Mouse (Mus musculus): Measurements from ENCODE around the gene Satb2.

Gene Satb2

DNA sequence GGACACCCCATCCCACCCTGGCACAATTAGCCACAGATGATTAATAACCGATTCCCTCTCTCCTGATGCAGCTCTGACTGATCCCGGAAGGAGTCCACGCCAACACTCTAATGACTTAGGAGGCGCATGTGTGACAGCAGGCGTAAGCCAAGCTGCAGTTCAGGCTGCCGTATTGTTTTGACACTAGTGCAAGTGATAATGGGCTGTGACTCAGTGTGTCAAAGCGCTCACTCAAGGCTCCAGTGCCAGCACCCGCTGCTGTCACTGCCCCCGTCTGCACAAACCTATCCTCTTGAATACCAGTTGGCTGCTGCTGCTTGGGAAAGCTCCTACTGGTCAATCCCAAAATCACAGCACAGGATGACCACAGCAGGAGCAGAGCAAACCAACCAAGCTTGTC is 49.7 kb downstream of the Satb2 start:
- no peak for DNase-seq

DNA sequence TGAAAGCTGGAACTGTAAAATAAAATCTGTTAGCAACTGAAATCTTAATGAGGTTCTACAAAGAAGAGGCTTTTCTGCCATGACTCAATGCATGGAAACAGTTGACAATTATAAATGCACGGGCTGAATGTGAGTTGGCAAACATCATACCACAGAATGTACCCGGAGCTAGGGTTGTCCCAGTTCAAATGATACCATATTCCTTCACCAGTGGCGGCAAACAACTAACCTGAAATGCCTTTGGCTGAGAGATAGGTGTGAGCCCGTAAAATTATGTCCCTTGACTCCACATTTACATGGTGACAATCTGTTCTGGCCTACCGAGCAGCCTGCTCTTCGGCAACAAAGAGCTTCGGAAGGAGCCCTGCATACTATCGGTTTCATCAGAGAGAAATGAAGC is 58.0 kb downstream of the Satb2 start:
- DNase-seq = no peak

DNA sequence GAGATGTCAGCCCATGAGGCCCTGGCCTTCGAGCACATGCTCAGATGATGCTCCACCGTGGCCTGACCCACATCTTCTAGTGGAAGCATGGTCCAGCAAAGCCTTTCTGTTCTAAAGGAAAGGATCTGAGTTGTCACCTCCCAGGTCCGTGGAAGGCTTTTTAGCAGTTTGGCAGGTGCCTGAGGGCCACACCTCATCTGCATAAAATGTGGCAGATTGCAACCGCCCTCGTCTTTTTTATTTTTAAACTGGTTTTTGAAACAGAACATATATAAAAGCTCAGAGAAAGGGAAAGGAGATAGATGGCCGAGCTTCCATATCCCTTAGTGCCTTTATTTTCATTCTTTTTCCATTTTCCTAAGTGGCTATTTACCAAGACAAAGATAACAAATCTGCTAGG is 64.2 kb downstream of the Satb2 start:
- no peak for DNase-seq

DNA sequence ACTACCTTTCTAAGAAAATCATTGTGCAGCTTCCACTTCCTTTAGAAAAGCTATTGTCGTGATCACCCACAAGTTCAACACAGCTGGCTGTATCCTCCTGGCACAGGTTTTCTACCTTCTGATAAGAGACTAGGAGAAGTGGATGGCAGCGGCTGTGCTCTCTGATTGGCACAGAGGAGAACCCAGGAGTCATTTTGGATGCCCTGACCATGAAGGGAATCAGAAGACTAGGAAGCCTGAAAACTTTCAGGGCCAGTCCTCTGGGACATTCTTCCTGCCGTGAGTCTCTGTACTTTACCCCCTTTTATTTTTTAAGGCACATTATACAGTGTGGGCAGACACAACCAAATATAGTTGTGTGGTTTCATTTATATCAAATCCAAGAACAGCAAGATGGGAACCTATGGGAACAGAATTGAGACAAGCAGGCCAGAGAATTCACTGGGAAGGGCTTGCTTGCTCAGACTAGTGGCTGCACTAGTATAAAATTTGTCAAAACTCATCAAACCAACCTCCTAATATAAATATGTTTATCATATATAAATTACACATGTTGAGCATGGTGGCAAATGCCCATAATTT is 77.7 kb downstream of the Satb2 start:
- no peak for DNase-seq

DNA sequence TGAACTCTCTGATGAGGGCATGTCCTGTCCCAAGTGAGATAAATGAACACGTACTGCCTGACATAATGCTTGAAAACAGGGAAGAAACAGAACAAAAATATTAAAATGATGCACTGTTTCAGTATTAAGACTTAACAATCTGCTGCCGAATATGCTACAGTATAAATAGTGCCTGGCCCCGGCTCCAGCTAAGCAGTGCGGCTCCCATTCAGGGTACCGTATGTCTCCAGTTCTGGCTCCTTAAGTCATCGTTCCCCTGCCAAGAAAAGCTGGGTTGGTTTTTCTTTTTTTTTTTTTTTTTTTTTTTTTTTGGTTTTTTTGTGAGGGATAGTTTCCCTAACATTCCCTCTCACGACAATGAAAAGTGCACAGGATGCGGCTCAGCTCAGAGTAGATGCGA is 78.3 kb downstream of the Satb2 start:
- DNase-seq = no peak

DNA sequence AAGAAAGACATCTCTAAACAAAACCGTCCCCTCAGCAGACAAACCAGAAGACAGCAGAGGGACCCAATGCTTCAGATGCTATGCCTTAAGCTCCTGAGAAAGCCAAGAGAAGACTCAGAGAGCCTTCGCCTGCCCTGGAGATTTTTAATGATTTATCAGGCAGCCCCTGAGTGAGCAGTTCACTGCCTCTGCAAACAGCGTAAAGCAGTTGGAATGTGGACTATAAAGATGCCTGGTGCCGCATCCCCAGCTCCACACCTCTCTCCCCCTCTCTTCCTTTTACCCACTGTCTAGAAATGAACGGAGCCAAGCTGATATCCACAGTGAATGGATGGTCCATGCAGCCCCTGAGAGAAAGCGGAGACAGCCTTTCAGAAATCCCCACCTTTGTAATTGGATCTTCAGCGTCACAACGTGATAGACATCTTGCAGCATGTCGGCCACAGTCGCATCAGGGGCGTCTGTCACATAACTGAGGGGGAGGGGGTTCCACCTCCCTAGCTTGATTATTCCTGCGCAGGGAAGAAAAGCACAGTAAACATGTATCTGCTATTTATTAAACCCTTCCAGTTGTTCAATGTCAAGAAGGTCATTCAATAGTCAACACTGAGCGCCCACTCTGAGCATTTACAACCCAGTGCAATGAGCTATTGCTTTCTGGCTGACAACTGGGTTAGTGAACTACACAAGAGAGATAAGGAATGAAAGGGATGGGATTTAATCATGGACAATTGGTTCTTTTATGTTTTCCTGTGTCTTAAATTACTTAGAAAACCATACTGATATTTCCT is 79.6 kb downstream of the Satb2 start:
- DNase-seq = no peak

DNA sequence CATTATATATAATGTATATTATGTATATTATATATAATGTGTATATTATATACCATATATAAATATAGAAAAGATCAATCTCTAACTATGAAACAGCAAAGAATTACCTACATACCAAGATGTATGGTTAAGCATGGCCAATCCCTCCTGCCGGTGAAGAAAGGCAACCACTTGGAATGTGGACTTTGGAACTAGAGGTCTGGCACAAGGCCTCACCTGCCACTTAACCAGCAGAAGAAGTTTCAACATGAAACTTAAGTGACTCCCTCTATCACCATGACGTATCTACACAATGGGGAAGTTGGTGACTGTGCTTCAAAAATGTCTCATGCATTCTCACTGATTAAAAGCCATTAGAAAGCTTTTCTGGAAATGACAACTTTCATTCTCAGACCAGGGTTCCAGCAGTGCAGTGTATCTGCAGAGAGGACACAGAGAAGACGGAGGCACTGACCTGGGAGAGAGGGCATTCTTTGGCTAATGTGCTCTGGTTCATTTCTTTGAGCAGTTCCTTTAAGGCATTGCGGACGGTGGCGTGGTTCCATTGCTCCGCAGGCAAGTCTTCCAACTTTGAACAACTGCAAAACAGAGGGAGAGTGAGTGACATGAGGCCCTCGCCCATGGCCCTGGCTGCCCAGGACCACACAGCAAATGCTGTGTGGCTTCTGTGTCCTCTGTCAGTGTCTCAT is 80.8 kb downstream of the Satb2 start:
- no peak for DNase-seq

DNA sequence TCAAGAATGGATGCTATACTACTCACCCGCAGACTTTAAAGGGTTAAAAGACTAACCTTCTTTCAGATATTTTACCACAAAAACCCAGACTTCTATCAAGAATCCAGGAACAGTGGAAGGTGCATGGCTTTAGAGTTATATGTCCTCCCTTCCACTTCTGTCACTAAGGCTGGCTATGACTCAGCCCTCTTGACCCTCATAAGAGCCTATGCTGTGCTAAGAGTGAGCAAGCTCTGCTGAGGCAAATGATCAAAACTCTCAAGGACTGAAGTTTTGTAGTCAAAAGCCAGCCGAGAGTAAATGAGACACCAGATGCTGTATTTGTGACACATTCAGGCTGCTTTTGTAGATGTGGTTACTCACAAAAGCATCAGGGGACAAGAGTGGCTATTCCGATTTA is 81.8 kb downstream of the Satb2 start:
- no peak for DNase-seq

DNA sequence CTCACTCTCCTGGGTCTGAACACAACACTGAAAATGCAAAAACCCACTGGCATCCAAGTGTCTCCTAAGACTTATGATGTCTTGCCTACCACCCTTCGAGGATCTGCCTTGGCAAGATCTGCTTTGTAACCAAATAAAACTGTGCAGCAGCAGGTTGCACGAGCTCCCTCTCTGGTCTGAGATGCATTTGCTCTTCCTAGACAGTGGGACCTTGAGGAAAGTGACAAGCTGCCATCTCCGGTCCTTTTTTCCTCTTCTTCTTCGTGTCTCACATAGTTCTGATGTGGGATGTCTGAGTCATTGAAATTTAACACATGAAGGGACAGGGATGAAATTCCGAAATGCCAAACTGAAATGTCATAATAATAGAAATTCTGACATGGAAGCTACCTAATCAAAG is 85.7 kb downstream of the Satb2 start:
- DNase-seq = no peak

DNA sequence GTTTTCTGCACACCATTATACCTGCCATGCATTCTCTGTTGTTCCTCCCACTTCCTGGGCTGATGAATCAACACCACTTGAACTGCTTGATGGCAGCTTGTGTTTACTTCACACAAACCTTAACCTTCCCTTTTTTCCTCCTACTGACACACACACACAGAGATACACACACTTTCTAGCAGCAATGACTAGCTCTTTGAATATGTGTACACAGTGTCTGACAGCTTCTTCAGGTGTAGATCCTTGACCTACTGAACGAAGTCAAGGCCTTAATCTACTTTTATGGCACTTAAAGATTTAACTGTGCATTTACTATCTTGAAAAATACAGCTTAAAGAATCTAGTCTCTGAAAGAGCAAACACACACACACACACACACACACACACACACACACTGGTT is 89.5 kb downstream of the Satb2 start:
- no peak for DNase-seq

DNA sequence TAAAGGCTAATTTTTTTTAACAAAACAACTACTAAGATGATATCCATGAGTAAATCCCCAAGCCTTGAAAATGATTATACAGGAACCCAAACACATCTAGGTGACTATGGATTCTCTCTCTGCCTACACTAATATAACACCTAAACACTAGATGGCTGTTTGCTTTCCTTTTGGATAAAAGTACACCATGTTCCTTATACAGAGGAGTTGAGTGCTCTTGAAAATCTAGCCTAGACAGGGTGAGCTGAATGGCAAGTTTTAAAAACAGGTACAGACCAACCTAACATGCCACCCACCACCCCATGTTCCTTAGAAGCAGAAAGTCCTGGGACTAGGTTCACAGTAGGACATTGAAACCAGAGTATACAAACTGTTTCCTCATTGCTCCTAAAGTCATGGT is 90.9 kb downstream of the Satb2 start:
- no peak for DNase-seq

DNA sequence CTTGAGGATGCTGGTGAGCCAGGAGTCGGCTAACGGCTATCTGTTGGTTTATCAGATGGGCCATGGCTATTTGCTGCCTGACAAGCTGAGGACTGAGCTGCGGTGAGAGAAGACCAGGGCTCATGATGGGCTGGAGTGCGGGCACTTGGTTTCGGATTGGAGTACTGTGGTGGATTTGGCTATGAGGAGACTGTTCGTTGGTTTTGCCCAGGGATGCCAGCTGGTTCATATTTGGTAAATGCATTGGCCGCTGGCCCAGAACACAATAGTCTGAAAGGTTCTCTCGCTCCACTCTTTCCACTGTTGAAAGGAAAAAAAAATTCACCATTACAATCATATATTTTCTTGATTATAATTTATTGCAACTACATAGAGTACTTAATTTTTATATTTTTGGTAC is 107.0 kb downstream of the Satb2 start:
- DNase-seq = peak; percentile 26 to 32

DNA sequence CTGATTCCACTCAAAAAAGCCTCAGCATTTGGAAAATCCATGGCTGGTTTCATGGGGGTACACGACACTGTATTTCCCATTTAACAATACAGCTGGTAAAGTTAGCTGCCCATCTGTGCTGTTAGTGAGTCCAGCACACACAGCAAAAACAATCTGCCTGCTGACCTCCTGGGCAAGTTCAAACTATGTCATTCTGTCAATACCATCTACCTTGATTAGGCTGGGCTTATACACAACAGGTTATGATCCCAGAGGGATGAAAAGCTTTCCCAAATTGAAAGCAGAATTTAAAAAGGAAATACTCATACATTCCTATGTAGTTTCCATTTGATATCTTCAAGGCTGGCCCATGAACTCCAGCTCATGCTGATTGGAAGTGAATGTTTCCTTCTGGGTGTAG is 113.2 kb downstream of the Satb2 start:
- DNase-seq = no peak

DNA sequence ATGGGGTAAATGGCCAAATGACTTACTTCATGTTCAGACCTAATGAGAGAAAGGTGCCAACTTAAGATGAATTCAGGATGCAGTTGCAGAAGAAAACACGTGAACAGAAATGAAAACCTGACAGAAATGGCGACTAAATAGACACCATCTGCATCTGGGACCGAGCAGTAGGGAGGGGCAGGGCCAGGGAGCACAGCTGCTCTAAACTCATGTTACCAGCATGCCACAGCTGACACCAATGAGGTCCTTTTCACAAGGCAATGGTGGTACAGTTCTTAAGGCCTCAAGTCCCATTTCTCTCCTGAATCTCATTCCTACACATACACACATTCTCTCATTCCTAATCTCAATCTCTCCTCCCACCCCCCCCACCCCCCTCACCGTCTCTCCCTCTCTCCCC is 115.7 kb downstream of the Satb2 start:
- no peak for DNase-seq

DNA sequence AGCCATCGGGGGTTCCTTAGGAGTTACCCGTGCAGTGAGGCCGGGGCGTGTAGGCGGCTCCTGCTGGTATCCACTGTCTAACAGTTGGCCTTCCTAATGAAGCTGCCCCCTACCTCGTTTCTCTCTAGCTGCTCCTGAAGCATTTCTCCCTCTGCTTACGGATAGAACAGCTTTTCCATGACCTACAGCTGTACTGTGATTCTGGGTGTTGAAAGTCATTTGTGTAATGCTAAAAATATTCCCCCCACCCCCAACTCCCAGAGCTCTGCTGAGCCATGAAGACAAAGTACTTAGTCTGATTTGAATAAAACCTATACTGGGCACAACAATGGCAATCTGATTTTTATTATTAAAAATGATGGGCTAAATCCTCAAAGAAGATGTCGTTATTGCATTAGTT is 121.2 kb downstream of the Satb2 start:
- DNase-seq = no peak

DNA sequence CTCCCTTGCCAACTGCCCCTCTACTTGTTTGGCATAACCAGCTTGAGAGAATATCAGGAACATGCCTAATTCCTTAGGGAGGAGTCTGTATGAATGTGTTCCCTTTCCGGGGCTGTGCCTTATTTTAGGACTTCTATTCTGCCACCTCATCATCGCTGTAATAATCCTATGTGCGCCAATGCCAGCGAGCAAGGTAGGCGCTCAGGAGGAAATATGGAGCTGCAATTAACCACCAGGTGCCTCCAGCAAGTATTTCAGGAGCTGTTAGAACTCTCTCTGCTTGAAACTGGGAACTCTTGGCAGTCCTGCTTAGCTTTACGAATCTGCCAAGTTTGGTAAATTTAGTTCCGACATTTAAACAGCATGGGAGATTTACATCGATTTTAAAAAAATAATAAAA is 128.0 kb downstream of the Satb2 start:
- DNase-seq = no peak

DNA sequence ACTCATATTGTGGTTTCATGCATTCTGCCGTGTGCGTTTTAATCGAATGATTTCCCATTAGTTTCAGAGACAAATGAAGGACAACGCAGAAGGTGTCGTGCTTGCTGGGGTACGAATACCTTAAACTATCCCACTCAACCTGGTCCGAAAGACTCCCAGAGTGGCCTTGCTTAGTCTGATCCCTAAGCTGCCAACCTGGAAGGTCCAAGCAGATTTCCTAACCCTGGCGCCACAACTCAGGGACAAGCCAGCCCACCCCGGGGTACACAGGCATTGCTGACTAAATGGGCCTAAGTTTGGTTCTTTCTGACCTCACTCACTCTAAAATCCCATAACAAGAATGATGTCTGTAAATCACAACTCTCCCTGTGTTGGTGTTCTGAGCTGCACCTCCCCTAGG is 132.1 kb downstream of the Satb2 start:
- DNase-seq = no peak

DNA sequence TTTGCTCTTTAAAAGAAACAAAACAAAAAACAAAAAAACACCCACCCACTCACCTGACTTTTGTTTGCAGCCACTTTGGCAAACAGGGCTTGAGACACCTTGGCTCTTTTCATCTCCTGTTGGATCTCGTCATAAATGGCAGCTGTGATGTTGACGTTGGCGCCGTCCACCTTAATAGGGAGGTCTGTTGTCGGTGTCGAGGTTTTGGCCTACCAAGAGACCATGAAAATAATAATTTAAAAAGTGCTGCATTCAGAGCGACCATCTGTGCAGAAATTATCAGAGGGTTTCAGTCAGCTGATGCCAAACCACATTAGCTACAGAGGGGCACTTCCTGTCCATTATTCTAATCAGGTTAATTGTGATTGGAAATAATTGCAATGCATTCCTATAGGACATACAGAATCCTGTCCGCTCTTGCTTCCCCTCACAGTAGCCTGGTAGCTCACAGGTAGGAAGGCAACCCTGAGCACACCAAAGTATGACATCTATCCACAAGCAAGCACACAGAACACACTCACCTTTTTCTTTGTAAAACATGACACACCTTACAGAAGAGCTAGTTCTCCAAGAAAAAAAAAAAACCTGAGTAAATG is 132.8 kb downstream of the Satb2 start:
- DNase-seq = no peak

DNA sequence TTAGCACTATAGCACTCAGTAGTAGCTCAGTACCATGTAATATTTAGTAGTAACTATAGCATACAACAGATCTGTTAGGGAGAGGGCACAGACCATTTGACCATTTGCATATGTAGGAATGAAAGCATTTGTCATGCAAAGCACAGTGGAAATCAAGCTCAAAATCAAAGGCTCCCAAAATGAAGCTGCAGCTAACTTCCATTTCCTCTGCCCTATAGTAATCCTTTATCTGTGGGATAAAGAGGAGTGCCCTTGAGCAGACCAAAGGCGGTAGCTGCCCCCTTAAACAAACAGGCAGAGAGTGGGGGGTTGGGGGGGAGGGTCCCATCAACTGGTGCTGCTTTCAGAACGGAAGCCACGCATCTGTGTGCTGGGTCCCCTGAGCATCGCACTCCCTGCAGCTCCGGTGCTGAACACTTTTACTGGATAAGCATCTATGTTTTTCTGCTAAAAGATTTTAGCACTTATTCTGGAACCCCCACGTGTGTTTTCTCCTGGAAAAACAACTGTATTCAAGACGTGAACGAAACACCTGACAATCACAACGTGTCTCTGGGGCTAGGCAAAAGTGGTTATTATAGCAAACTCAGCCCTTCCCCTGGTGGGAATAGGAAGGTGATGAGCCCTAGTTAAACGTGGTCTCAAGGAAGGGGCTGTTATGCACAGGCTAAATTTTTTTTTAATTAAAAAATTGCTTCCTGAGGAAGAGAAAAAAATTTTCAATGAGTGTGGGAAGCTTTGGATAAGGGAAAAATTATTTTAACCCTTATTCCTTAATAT is 133.7 kb downstream of the Satb2 start:
- DNase-seq = no peak

DNA sequence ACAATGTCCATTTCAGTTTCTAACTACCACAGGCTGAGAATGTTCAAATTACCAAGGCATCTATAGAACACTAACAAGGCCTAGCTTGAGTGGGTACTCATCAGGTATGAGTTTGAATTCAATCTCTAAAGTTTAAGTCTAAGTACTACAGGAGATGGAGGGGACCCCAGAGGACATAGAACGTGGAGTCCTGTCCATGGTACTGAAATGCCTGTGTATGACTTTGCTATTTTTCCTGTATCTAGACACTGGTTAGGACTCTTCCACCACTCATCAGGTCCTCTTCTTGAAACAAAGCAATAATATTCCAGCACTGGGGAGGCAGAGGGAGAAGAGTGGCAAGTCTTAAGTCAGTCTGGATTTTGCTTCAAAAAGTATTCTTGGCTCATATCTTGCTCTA is 139.5 kb downstream of the Satb2 start:
- DNase-seq = no peak

DNA sequence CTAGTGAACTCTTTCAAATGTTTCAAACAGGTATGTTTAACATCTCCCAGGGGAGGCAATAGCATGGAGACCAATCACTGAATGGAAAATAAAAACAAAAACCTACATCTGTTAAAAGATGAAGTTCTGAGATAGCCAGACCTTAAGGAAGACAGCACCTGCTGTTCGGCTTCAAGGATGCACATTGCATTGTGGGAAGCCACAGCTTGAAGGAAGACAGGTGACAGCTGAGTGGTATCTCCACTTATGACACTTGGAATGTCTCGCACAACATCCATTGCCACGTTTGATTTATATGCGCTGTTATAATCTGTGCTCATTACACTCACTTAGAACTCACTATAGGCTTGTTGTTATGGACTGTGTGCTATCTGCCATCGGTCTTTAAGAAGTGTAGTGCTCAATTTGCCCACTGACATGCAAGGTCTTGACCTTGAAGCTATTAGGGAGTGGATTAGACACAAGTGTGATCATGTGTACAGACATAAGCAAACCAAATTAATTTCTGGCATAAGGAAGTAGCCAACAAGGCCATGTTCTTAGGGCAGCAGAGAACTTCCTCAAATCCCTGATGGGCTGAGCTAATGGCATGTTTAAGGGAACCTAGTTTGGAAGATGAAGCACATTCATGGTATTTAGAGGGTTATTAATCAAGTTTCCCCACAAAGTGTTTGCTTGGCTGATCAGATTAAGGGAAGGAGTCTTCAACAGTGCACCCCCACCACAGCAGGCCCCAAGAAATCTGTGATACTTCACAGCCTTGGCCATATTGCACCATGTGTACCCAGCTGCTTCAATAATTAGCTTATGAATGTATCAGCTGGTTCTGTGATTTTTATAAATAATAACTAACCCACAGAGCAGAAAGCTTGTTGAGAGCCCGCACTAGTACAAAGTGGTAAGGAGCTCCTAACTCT is 144.2 kb downstream of the Satb2 start:
- DNase-seq = no peak

DNA sequence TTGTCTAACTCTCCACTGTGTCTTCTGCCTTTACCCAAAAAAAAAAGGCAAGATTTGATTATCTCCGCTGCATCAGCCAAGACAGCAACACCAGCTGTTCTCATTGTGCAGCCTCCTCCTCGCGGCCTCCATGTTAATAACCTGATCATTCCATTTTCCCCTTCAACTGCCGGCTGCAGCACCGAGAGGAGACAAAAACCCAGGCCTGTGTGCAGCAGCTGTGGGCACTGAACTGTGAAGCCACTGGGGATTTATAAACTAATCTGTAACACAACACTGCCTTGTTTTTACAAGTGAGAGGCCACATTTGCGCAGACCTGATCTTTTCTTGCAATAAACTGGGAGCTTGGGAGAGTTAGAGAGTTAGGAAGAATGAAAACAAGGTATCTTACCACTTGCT is 145.1 kb downstream of the Satb2 start:
- no peak for DNase-seq
